Mouse (Mus musculus) fat pad, adult 2 months (tissue): ENCODE measurements around the gene Aifm2.

Experiments
- DNase-seq: peaks from one replicate; pipeline ENCODE4 v3.0.0-alpha.2; 2011; ENCODE audit warnings: low read depth, low spot score; ENCODE audit errors: extremely low read depth

Gene Aifm2

GRCm38 (mm10) chr10:61714771-61715461, at the start of gene Aifm2:
TSS of gene Aifm2 (plus strand) at chr10:61715263.
- no peak for DNase-seq

GRCm38 (mm10) chr10:61665651-61666050, 49.4 kb upstream of the Aifm2 start:
- no peak for DNase-seq

GRCm38 (mm10) chr10:61669289-61669688, 45.8 kb upstream of the Aifm2 start:
- DNase-seq, result no peak

- DNase-seq, result no peak
These were observed 45.2 kb upstream of the Aifm2 start for GRCm38 (mm10) chr10:61669896-61670295.

- DNase-seq, result no peak
These were observed 44.3 kb upstream of the Aifm2 start for GRCm38 (mm10) chr10:61670758-61671157.

GRCm38 (mm10) chr10:61675935-61676334, 39.1 kb upstream of the Aifm2 start:
- DNase-seq, result no peak

- no peak for DNase-seq
These were observed 35.5 kb upstream of the Aifm2 start for GRCm38 (mm10) chr10:61679545-61679944.

- no peak for DNase-seq
These were observed 34.8 kb upstream of the Aifm2 start, which contains the start of gene Sar1a for GRCm38 (mm10) chr10:61680015-61680913. TSS of gene Sar1a (plus strand) at chr10:61680299.

GRCm38 (mm10) chr10:61689405-61689804, 25.7 kb upstream of the Aifm2 start:
- no peak for DNase-seq

GRCm38 (mm10) chr10:61693563-61693962, 21.5 kb upstream of the Aifm2 start:
- DNase-seq, result no peak

GRCm38 (mm10) chr10:61694870-61695670, 20.0 kb upstream of the Aifm2 start, which contains the start of gene Tysnd1:
TSS of gene Tysnd1 (plus strand) at chr10:61695514.
- DNase-seq, result peak; percentile 75

- no peak for DNase-seq
These were observed 19.1 kb upstream of the Aifm2 start for GRCm38 (mm10) chr10:61695703-61696559.

- DNase-seq, result no peak
These were observed 18.6 kb upstream of the Aifm2 start for GRCm38 (mm10) chr10:61696560-61696823.

GRCm38 (mm10) chr10:61697028-61697427, 18.0 kb upstream of the Aifm2 start:
- no peak for DNase-seq

- no peak for DNase-seq
These were observed 10.4 kb upstream of the Aifm2 start for GRCm38 (mm10) chr10:61704663-61705062.

GRCm38 (mm10) chr10:61706412-61707375, 8.4 kb upstream of the Aifm2 start:
- DNase-seq, result no peak

- DNase-seq, result no peak
These were observed 1.5 kb upstream of the Aifm2 start for GRCm38 (mm10) chr10:61713601-61714000.

GRCm38 (mm10) chr10:61714146-61714545, 917 bp upstream of the Aifm2 start:
- no peak for DNase-seq

- no peak for DNase-seq
These were observed 387 bp downstream of the Aifm2 start for GRCm38 (mm10) chr10:61715462-61715837.
